Mouse (Mus musculus) CH12.LX (cell line): Measurements from ENCODE around the gene Cox17. TPM values are rescaled to one million over a fixed set of nuclear protein-coding genes. Genes with fewer than 3 reads are reported as not detected.

ENCODE experiments used
- DNase-seq: peaks from one replicate; pipeline ENCODE4 v3.0.0-alpha.2; 2013; ENCODE audit errors: extremely low read depth
- H3K27ac ChIP-seq: 2 replicates; pipeline ENCODE4 v1.5.1; 2012; ENCODE audit warnings: low read depth, mild to moderate bottlenecking, control low read depth, moderate library complexity; ENCODE audit not compliant: insufficient read depth
- H3K27me3 ChIP-seq: replicated peaks from 2 replicates; pipeline ENCODE3; 2012; ENCODE audit warnings: inconsistent platforms
- H3K36me3 ChIP-seq, 2 experiments: replicated peaks in 1 of 2; 2 replicates each; pipeline versions ENCODE3 to v1.6.1; 2012; ENCODE audit warnings: inconsistent platforms in 1 of 2, low read length in 1 of 2, mild to moderate bottlenecking in 1 of 2, mixed read lengths in 1 of 2, moderate library complexity in 1 of 2; ENCODE audit not compliant: control insufficient read depth in 1 of 2, insufficient read depth in 1 of 2
- H3K4me1 ChIP-seq, 2 experiments: 2 replicates each; pipeline ENCODE4 v1.6.1; 2012; ENCODE audit warnings: inconsistent platforms in 1 of 2, moderate library complexity in 1 of 2; ENCODE audit not compliant: insufficient read depth in 2 of 2, control insufficient read depth in 1 of 2
- H3K4me2 ChIP-seq: 2 replicates; pipeline ENCODE4 v1.6.1; 2012; ENCODE audit warnings: low read depth, mild to moderate bottlenecking, control low read depth; ENCODE audit not compliant: poor library complexity, insufficient read depth, severe bottlenecking
- H3K4me3 ChIP-seq, 3 experiments: fragments of 150-350 bp in 1 of 3; sonication (generic) in 1 of 3; replicated peaks in 1 of 3; 2 replicates each; pipeline versions ENCODE3 to v1.5.1; 2011 to 2012; ENCODE audit warnings: low read depth in 2 of 3, low read length in 2 of 3, mild to moderate bottlenecking in 2 of 3, moderate library complexity in 2 of 3, control low read depth in 1 of 3, improper control_type of control experiment in 1 of 3, inconsistent platforms in 1 of 3, mixed read lengths in 1 of 3; ENCODE audit not compliant: poor library complexity in 1 of 3
- H3K79me2 ChIP-seq: replicated peaks from 2 replicates; pipeline ENCODE4 v1.6.1; 2012; ENCODE audit warnings: mild to moderate bottlenecking, moderate library complexity; ENCODE audit not compliant: control insufficient read depth, poor library complexity, insufficient read depth, severe bottlenecking; ENCODE audit errors: extremely low read depth
- H3K9ac ChIP-seq: 2 replicates; pipeline ENCODE4 v1.6.1; 2012; ENCODE audit warnings: low read depth, mild to moderate bottlenecking, control low read depth, moderate library complexity; ENCODE audit not compliant: insufficient read depth
- H3K9me3 ChIP-seq: replicated peaks from 2 replicates; pipeline ENCODE3; 2012; ENCODE audit warnings: low read length, inconsistent platforms, mixed read lengths
- BHLHE40 ChIP-seq: IDR thresholded peaks from 2 replicates; pipeline ENCODE4 v1.6.1; 2011; ENCODE audit warnings: mild to moderate bottlenecking, low read depth, low read length, improper control_type of control experiment
- CTCF ChIP-seq, 2 experiments: IDR thresholded peaks in 1 of 2; conservative IDR thresholded peaks in 1 of 2; 2 replicates each; pipeline ENCODE4 v1.5.1; 2011 to 2012; ENCODE audit warnings: low read depth in 2 of 2, low read length in 2 of 2, improper control_type of control experiment in 1 of 2, inconsistent platforms in 1 of 2, mild to moderate bottlenecking in 1 of 2, moderate library complexity in 1 of 2
- E2F4 ChIP-seq: IDR thresholded peaks from 2 replicates; pipeline ENCODE4 v1.6.1; 2011; ENCODE audit warnings: low read depth, low read length, improper control_type of control experiment; ENCODE audit not compliant: insufficient replicate concordance
- ELF1 ChIP-seq: IDR thresholded peaks from 2 replicates; pipeline ENCODE4 v1.6.1; 2014; ENCODE audit warnings: low read depth, mild to moderate bottlenecking, inconsistent platforms, low read length, improper control_type of control experiment
- EP300 ChIP-seq: IDR thresholded peaks from 2 replicates; pipeline ENCODE4 v1.6.1; 2011; ENCODE audit warnings: low read length, improper control_type of control experiment
- ETS1 ChIP-seq: conservative IDR thresholded peaks from 2 replicates; pipeline ENCODE4 v1.6.1; 2012; ENCODE audit warnings: low read depth, mild to moderate bottlenecking, inconsistent platforms, low read length, improper control_type of control experiment, moderate library complexity
- HCFC1 ChIP-seq: IDR thresholded peaks from 2 replicates; pipeline ENCODE4 v1.6.1; 2012; ENCODE audit warnings: low read depth, mild to moderate bottlenecking, inconsistent platforms, low read length, improper control_type of control experiment
- IRF4 ChIP-seq: IDR thresholded peaks from 2 replicates; pipeline ENCODE4 v1.6.1; 2014; ENCODE audit warnings: low read depth, mild to moderate bottlenecking, inconsistent platforms, low read length, improper control_type of control experiment
- JUN ChIP-seq: IDR thresholded peaks from 2 replicates; pipeline ENCODE4 v1.6.1; 2011; ENCODE audit warnings: low read depth, mild to moderate bottlenecking, low read length, improper control_type of control experiment, moderate library complexity; ENCODE audit not compliant: insufficient read depth
- JUND ChIP-seq: conservative IDR thresholded peaks from 2 replicates; pipeline ENCODE4 v1.6.1; 2011; ENCODE audit warnings: low read depth, low read length, improper control_type of control experiment
- KAT2A ChIP-seq: IDR thresholded peaks from 2 replicates; pipeline ENCODE4 v1.6.1; 2012; ENCODE audit warnings: low read length, improper control_type of control experiment, inconsistent platforms; ENCODE audit not compliant: insufficient replicate concordance
- MAFK ChIP-seq: IDR thresholded peaks from 2 replicates; pipeline ENCODE4 v1.6.1; 2011; ENCODE audit warnings: low read length, improper control_type of control experiment; ENCODE audit not compliant: insufficient replicate concordance
- MAX ChIP-seq: IDR thresholded peaks from 2 replicates; pipeline ENCODE4 v1.6.1; 2011; ENCODE audit warnings: low read length, improper control_type of control experiment
- MAZ ChIP-seq: IDR thresholded peaks from 2 replicates; pipeline ENCODE4 v1.6.1; 2012; ENCODE audit warnings: low read depth, mild to moderate bottlenecking, inconsistent platforms, low read length, improper control_type of control experiment, moderate library complexity
- MEF2A ChIP-seq: IDR thresholded peaks from 2 replicates; pipeline ENCODE4 v1.6.1; 2014; ENCODE audit warnings: low read depth, mild to moderate bottlenecking, inconsistent platforms, low read length, improper control_type of control experiment, borderline replicate concordance
- MXI1 ChIP-seq: IDR thresholded peaks from 2 replicates; pipeline ENCODE4 v1.6.1; 2011; ENCODE audit warnings: mild to moderate bottlenecking, low read depth, low read length, improper control_type of control experiment
- MYC ChIP-seq: IDR thresholded peaks from 2 replicates; pipeline ENCODE4 v1.6.1; 2011; ENCODE audit warnings: low read depth, mild to moderate bottlenecking, improper control_type of control experiment, low read length
- NELFE ChIP-seq: IDR thresholded peaks from 2 replicates; pipeline ENCODE4 v1.6.1; 2011; ENCODE audit warnings: low read depth, low read length, improper control_type of control experiment
- PAX5 ChIP-seq: IDR thresholded peaks from 2 replicates; pipeline ENCODE4 v1.6.1; 2012; ENCODE audit warnings: low read length, inconsistent platforms, mixed read lengths
- POLR2A ChIP-seq: IDR thresholded peaks from 2 replicates; pipeline ENCODE4 v1.6.1; 2011; ENCODE audit warnings: low read depth, mild to moderate bottlenecking, improper control_type of control experiment, low read length
- POLR2AphosphoS2 ChIP-seq: IDR thresholded peaks from 2 replicates; pipeline ENCODE4 v1.6.1; 2011; ENCODE audit warnings: low read depth, low read length, improper control_type of control experiment
- RAD21 ChIP-seq: IDR thresholded peaks from 2 replicates; pipeline ENCODE4 v1.6.1; 2011; ENCODE audit warnings: low read depth, mild to moderate bottlenecking, low read length, improper control_type of control experiment, moderate library complexity
- SIN3A ChIP-seq: IDR thresholded peaks from 2 replicates; pipeline ENCODE4 v1.6.1; 2012; ENCODE audit warnings: low read length, improper control_type of control experiment, inconsistent platforms
- SMC3 ChIP-seq: IDR thresholded peaks from 2 replicates; pipeline ENCODE4 v1.6.1; 2011; ENCODE audit warnings: low read depth, low read length, improper control_type of control experiment
- TBP ChIP-seq: conservative IDR thresholded peaks from 2 replicates; pipeline ENCODE4 v1.6.1; 2011; ENCODE audit warnings: low read depth, low read length, improper control_type of control experiment
- TCF12 ChIP-seq: IDR thresholded peaks from 2 replicates; pipeline ENCODE4 v1.6.1; 2014; ENCODE audit warnings: low read depth, mild to moderate bottlenecking, inconsistent platforms, low read length, improper control_type of control experiment
- UBTF ChIP-seq: IDR thresholded peaks from 2 replicates; pipeline ENCODE4 v1.6.1; 2012; ENCODE audit warnings: low read depth, mild to moderate bottlenecking, inconsistent platforms, low read length, improper control_type of control experiment, moderate library complexity
- USF1 ChIP-seq: IDR thresholded peaks from 2 replicates; pipeline ENCODE4 v1.6.1; 2014; ENCODE audit warnings: low read depth, mild to moderate bottlenecking, inconsistent platforms, low read length, improper control_type of control experiment
- USF2 ChIP-seq: conservative IDR thresholded peaks from 2 replicates; pipeline ENCODE4 v1.6.1; 2011; ENCODE audit warnings: low read depth, low read length, improper control_type of control experiment
- ZC3H11A ChIP-seq: IDR thresholded peaks from 2 replicates; pipeline ENCODE4 v1.6.1; 2012; ENCODE audit warnings: low read depth, mild to moderate bottlenecking, inconsistent platforms, low read length, improper control_type of control experiment
- ZMIZ1 ChIP-seq: IDR thresholded peaks from 2 replicates; pipeline ENCODE4 v1.6.1; 2012; ENCODE audit warnings: low read depth, mild to moderate bottlenecking, inconsistent platforms, low read length, improper control_type of control experiment
- ZNF384 ChIP-seq: IDR thresholded peaks from 2 replicates; pipeline ENCODE4 v1.6.1; 2012; ENCODE audit warnings: low read depth, low read length, improper control_type of control experiment, inconsistent platforms
- dilution Hi-C: fragments of 300-500 bp; cut with MboI; formaldehyde crosslinking; loops from 2 replicates; pipeline ENCODE4 v1.14.3; 2020; ENCODE audit warnings: low sequenced_read_pairs; ENCODE audit not compliant: extremely low pct_unique_long_range_greater_than_20kb, extremely low pct_ligation_motif_present
- in situ Hi-C: fragments of 300-500 bp; cut with MboI; formaldehyde crosslinking; loops from 3 replicates; pipeline ENCODE4 v1.14.3; 2019; ENCODE audit warnings: low sequenced_read_pairs, low pct_ligation_motif_present, low pct_unique_long_range_greater_than_20kb, mixed read lengths
- polyA plus RNA-seq: library from polyadenylated mRNA; unstranded; fragments of >175 nt; gene quantifications from 2 replicates; pipeline ENCODE4 v1.2.1, GENCODE M21; 2012; ENCODE audit warnings: low read depth; ENCODE audit not compliant: insufficient read length
- total RNA-seq, 2 experiments: library from RNA; depleted of rRNA; stranded (reverse); fragments of 300-350 nt in 1 of 2; fragments of >200 nt in 1 of 2; gene quantifications; 2 replicates each; pipeline ENCODE4 v1.2.3; 2012 to 2014

Cox17 gene
- total and polyA plus RNA-seq, 3 experiments: 410 to 706 (median 622) TPM

DNA sequence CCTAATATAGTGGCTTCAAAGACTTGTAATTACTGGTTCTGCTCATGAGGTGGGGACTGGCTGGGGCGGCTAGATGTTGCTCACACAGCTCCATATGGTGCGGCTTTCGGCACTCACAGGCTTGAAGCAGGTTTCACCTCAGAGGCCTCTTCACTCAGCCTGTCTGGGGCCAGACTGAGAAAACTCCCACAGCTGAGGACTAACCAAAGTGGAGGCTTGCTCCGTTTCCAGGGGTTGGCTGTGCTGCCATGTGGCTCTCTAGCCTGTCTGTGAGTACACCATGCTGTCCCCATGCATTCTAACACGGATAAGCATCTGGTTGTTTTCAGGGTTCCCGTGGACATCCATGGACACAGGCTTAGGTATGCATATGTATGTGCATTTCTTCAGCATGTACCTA, 31.8 kb downstream of the Cox17 start:
- Histone ChIP-seq H3K27ac (peak overlapping the region; percentile 97), H3K4me3 (peak overlapping the region in 1 of 3 experiments; percentile 24), H3K27me3 (peaks cover 2% of the 10 kb centered on the region), H3K4me1 (peaks cover 47 to 67% of the 10 kb centered on the region in 2 experiments), H3K79me2 (no peaks in the 10 kb centered on the region), H3K9me3 (no peaks in the 10 kb centered on the region), H3K36me3 (no peaks in the 10 kb centered on the region), H3K4me2 (peak overlapping the region; percentile 84), H3K9ac (peak overlapping the region; percentile 77)
- peak; percentile 75 for DNase-seq
- in situ Hi-C loops: no loop called here
- dilution Hi-C loops: no loop called here
- TF ChIP-seq JUND (no peak), ZNF384 (no peak), PAX5 (no peak), MEF2A (no peak), TBP (no peak), MAX (peak; percentile 88), SMC3 (peak; percentile 35), MYC (peak; percentile 72; the same call in 1 of the 2 replicates), IRF4 (no peak; the same call in 1 of the 2 replicates), CTCF (conservative IDR thresholded peaks at IDR 0.05 in 1 of 2, IDR thresholded peaks at IDR 0.05 in 1 of 2; ENCODE audit: low read depth in 2 of 2, low read length in 2 of 2) (no peak), TCF12 (no peak), JUN (no peak), RAD21 (no peak; the same call in none of the 2 replicates), HCFC1 (no peak), UBTF (0 out of 2 replicates have a peak, but pooled peaks have one; percentile 64), MAFK (no peak), ETS1 (no peak), POLR2A (peak; percentile 52), BHLHE40 (no peak), USF2 (no peak), EP300 (no peak), NELFE (0 out of 2 replicates have a peak, but pooled peaks have one; percentile 21), ZMIZ1 (no peak)

DNA sequence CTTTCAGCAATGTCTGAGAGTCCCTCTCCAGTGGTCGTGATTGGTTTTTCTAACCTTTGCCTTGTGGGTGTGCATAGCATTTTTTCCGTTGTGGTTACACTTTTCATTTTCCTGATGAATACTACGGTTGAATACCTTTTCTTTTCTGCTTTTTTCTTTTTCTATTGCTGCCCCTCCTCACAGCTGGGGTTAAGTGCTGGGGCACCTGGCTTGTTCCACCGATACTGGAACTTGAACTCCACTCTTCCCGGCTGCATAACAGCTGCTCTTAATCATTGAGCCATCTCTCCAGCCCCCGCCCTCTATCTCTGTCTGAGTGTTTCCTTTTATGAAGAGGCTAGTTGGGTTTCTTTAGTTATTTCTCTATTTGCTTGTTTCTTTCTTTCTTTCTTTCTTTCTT, 32.3 kb downstream of the Cox17 start:
- H3K27me3 ChIP-seq: peaks cover 2% of the 10 kb centered on the region
- peak overlapping the region; percentile 97 for H3K27ac ChIP-seq
- peak; percentile 88 for DNase-seq
- peak overlapping the region; percentile 77 for H3K9ac ChIP-seq
- no peaks in the 10 kb centered on the region for H3K79me2 ChIP-seq
- H3K9me3 ChIP-seq: no peaks in the 10 kb centered on the region
- peak overlapping the region; percentile 84 for H3K4me2 ChIP-seq
- peak overlapping the region in 1 of 3 experiments; percentile 24 for H3K4me3 ChIP-seq
- dilution Hi-C loops: no loop called here
- in situ Hi-C loops: no loop called here
- peaks cover 47 to 67% of the 10 kb centered on the region in 2 experiments for H3K4me1 ChIP-seq
- no peaks in the 10 kb centered on the region for H3K36me3 ChIP-seq
- peak; percentile 80 for TF ChIP-seq JUN
- peak; percentile 21 for TF ChIP-seq RAD21
- no peak for TF ChIP-seq E2F4
- no peak for TF ChIP-seq ZC3H11A
- TF ChIP-seq ELF1: peak; percentile 42; the same call in 1 of the 2 replicates
- TF ChIP-seq POLR2AphosphoS2: no peak
- TF ChIP-seq HCFC1: no peak
- peak; percentile 38; the same call in 1 of the 2 replicates for TF ChIP-seq MAX
- peak; percentile 98 for TF ChIP-seq ETS1
- peak; percentile 98 for TF ChIP-seq MAZ
- TF ChIP-seq BHLHE40: peak; percentile 90
- TF ChIP-seq MAFK: peak; percentile 95
- TF ChIP-seq JUND: peak; percentile 81
- TF ChIP-seq SIN3A: peak; percentile 65; the same call in 1 of the 2 replicates
- peak; percentile 100 for TF ChIP-seq TCF12
- no peak; the same call in 1 of the 2 replicates for TF ChIP-seq SMC3
- TF ChIP-seq TBP: peak; percentile 71; the same call in 1 of the 2 replicates
- TF ChIP-seq EP300: peak; percentile 98
- TF ChIP-seq MXI1: no peak; the same call in 1 of the 2 replicates
- no peak for TF ChIP-seq USF1
- no peak for TF ChIP-seq KAT2A
